Mouse (Mus musculus) liver, embryonic 16.5 days (tissue): Measurements from ENCODE around the gene Plekho2. TPM values are rescaled to one million over a fixed set of nuclear protein-coding genes. Genes with fewer than 3 reads are reported as not detected.

ENCODE experiments used
- ATAC-seq: fragments of 200-750 bp; cut with Nextera tagmentation; 2 replicates; pipeline ENCODE4 v1.8.0; 2017; ENCODE audit warnings: low read depth, mild to moderate bottlenecking, moderate number of reproducible peaks, moderate library complexity
- H3K27ac ChIP-seq: fragments of 300-500 bp; sonication (generic); 2 replicates; pipeline ENCODE4 v1.5.1; 2014; ENCODE audit warnings: mild to moderate bottlenecking, low read length
- H3K27me3 ChIP-seq: fragments of 300-500 bp; sonication (generic); 2 replicates; pipeline ENCODE4 v1.6.1; 2014; ENCODE audit warnings: low read depth, low read length, mixed read lengths; ENCODE audit not compliant: control insufficient read depth, insufficient read depth
- H3K36me3 ChIP-seq: fragments of 300-500 bp; sonication (generic); 2 replicates; pipeline ENCODE4 v1.6.1; 2014; ENCODE audit warnings: mild to moderate bottlenecking; ENCODE audit not compliant: control insufficient read depth, insufficient read depth
- H3K4me1 ChIP-seq: fragments of 300-500 bp; sonication (generic); 2 replicates; pipeline ENCODE4 v1.6.1; 2014; ENCODE audit warnings: low read depth, low read length, mixed read lengths; ENCODE audit not compliant: control insufficient read depth
- H3K4me2 ChIP-seq: fragments of 300-500 bp; sonication (generic); 2 replicates; pipeline ENCODE4 v1.6.1; 2014; ENCODE audit warnings: low read depth, low read length, mixed read lengths
- H3K4me3 ChIP-seq: fragments of 300-500 bp; sonication (generic); 2 replicates; pipeline ENCODE4 v1.5.1; 2014; ENCODE audit warnings: low read depth, mild to moderate bottlenecking, low read length
- H3K9ac ChIP-seq: fragments of 300-500 bp; sonication (generic); 2 replicates; pipeline ENCODE4 v1.6.1; 2014; ENCODE audit warnings: low read depth, low read length
- H3K9me3 ChIP-seq: fragments of 300-500 bp; sonication (generic); replicated peaks from 2 replicates; pipeline ENCODE4 v1.6.1; 2016; ENCODE audit warnings: low read length; ENCODE audit not compliant: control insufficient read depth
- WGBS: fragments of 180-500 bp; shearing (Covaris S2); extraction: QIAGEN DNeasy Blood & Tissue Kit; methylation state at CpG from one replicate; pipeline ENCODE4 v1.1.7; 2014; ENCODE audit not compliant: insufficient replicate concordance; 5-methylcytosine and 5-hydroxymethylcytosine counted together
- polyA plus RNA-seq: library from polyadenylated mRNA; unstranded; fragments of >200 nt; fragmentation: Nextera tagmentation; extraction: Ambion mirVana; gene quantifications from 2 replicates; pipeline ENCODE4 v1.2.1, GENCODE M21; 2015

The Plekho2 gene
- polyA plus RNA-seq, 1 experiment from 2014 or later: 24.5 TPM

- Histone ChIP-seq H3K4me1 (peaks cover 3% of the 10 kb centered on the region; the same call in 1 of the 2 replicates), H3K4me3 (no peak overlapping the region), H3K36me3 (no peaks in the 10 kb centered on the region), H3K27me3 (no peaks in the 10 kb centered on the region), H3K4me2 (no peak overlapping the region), H3K27ac (no peak overlapping the region), H3K9me3 (no peaks in the 10 kb centered on the region), H3K9ac (no peak overlapping the region)
- no peak for ATAC-seq
- WGBS: 32% methylated on average over 2 of the region's 2 CpGs
Measured at GRCm38 (mm10) chr9:65607120-65607519, 27.3 kb upstream of the Plekho2 start.

GRCm38 (mm10) chr9:65606321-65607109 is 26.7 kb upstream of the Plekho2 start:
- Histone ChIP-seq H3K27ac (no peak overlapping the region), H3K36me3 (no peaks in the 10 kb centered on the region), H3K9me3 (no peaks in the 10 kb centered on the region), H3K4me3 (no peak overlapping the region), H3K4me1 (peaks cover 3% of the 10 kb centered on the region; the same call in 1 of the 2 replicates), H3K9ac (no peak overlapping the region), H3K4me2 (no peak overlapping the region), H3K27me3 (no peaks in the 10 kb centered on the region)
- ATAC-seq: no peak
- 56% methylated on average over 9 of the region's 9 CpGs for WGBS

GRCm38 (mm10) chr9:65605471-65606136 is 25.8 kb upstream of the Plekho2 start:
- 9% methylated on average over 9 of the region's 9 CpGs for WGBS
- Histone ChIP-seq H3K4me1 (peaks cover 3% of the 10 kb centered on the region; the same call in 1 of the 2 replicates), H3K27me3 (no peaks in the 10 kb centered on the region), H3K27ac (no peak overlapping the region), H3K9ac (no peak overlapping the region), H3K4me3 (no peak overlapping the region), H3K9me3 (no peaks in the 10 kb centered on the region), H3K4me2 (0 out of 2 replicates have a peak overlapping the region, but pooled peaks have one; percentile 17), H3K36me3 (no peaks in the 10 kb centered on the region)
- 0 out of 2 replicates have a peak, but pooled peaks have one; percentile 19 for ATAC-seq

GRCm38 (mm10) chr9:65603401-65604102 is 23.7 kb upstream of the Plekho2 start:
- no peaks in the 10 kb centered on the region for H3K27me3 ChIP-seq
- H3K9ac ChIP-seq: no peak overlapping the region
- ATAC-seq: no peak
- no peaks in the 10 kb centered on the region for H3K9me3 ChIP-seq
- peaks cover 5% of the 10 kb centered on the region for H3K4me1 ChIP-seq
- no peak overlapping the region for H3K4me3 ChIP-seq
- no peak overlapping the region for H3K27ac ChIP-seq
- H3K36me3 ChIP-seq: no peaks in the 10 kb centered on the region
- 54% methylated on average over 8 of the region's 8 CpGs for WGBS
- H3K4me2 ChIP-seq: no peak overlapping the region

GRCm38 (mm10) chr9:65600951-65601350 is 21.1 kb upstream of the Plekho2 start:
- no peak overlapping the region for H3K4me2 ChIP-seq
- no peak overlapping the region for H3K4me3 ChIP-seq
- H3K9me3 ChIP-seq: no peaks in the 10 kb centered on the region
- no peaks in the 10 kb centered on the region; the same call in 1 of the 2 replicates for H3K36me3 ChIP-seq
- WGBS: 38% methylated on average over 2 of the region's 2 CpGs
- no peaks in the 10 kb centered on the region for H3K27me3 ChIP-seq
- no peak for ATAC-seq
- H3K9ac ChIP-seq: no peak overlapping the region
- H3K4me1 ChIP-seq: peaks cover 5% of the 10 kb centered on the region
- no peak overlapping the region for H3K27ac ChIP-seq

GRCm38 (mm10) chr9:65598765-65599249 is 19.0 kb upstream of the Plekho2 start:
- WGBS: 31% methylated on average over 8 of the region's 11 CpGs

GRCm38 (mm10) chr9:65593596-65593995 is 13.8 kb upstream of the Plekho2 start:
- no peak overlapping the region for H3K4me3 ChIP-seq
- H3K4me1 ChIP-seq: peaks cover 13% of the 10 kb centered on the region
- no peaks in the 10 kb centered on the region for H3K9me3 ChIP-seq
- peaks cover 53% of the 10 kb centered on the region for H3K36me3 ChIP-seq
- H3K9ac ChIP-seq: no peak overlapping the region
- no peak overlapping the region for H3K4me2 ChIP-seq
- WGBS: 92% methylated on average over 9 of the region's 9 CpGs
- no peaks in the 10 kb centered on the region for H3K27me3 ChIP-seq
- no peak overlapping the region for H3K27ac ChIP-seq
- ATAC-seq: no peak

More at GRCm38 (mm10) chr9:65598765-65599249, 19.0 kb upstream of the Plekho2 start:
- Histone ChIP-seq H3K27me3 (no peaks in the 10 kb centered on the region), H3K9ac (no peak overlapping the region), H3K4me3 (no peak overlapping the region), H3K9me3 (no peaks in the 10 kb centered on the region), H3K27ac (no peak overlapping the region), H3K36me3 (peaks cover 14% of the 10 kb centered on the region), H3K4me1 (peaks cover 2% of the 10 kb centered on the region; the same call in 1 of the 2 replicates), H3K4me2 (peak overlapping the region; percentile 48)
- no peak for ATAC-seq

- no peaks in the 10 kb centered on the region for H3K27me3 ChIP-seq
- 86% methylated on average over 3 of the region's 3 CpGs for WGBS
- no peaks in the 10 kb centered on the region for H3K9me3 ChIP-seq
- no peak overlapping the region for H3K27ac ChIP-seq
- no peak for ATAC-seq
- H3K36me3 ChIP-seq: peaks cover 53% of the 10 kb centered on the region
- H3K4me2 ChIP-seq: no peak overlapping the region
- H3K4me1 ChIP-seq: peaks cover 18% of the 10 kb centered on the region
- H3K4me3 ChIP-seq: no peak overlapping the region
- H3K9ac ChIP-seq: no peak overlapping the region
Measured at GRCm38 (mm10) chr9:65592721-65593120, 12.9 kb upstream of the Plekho2 start.
